Comparison of ENCODE assay signal across 16 mouse cellular contexts in the genomic region with DNA sequence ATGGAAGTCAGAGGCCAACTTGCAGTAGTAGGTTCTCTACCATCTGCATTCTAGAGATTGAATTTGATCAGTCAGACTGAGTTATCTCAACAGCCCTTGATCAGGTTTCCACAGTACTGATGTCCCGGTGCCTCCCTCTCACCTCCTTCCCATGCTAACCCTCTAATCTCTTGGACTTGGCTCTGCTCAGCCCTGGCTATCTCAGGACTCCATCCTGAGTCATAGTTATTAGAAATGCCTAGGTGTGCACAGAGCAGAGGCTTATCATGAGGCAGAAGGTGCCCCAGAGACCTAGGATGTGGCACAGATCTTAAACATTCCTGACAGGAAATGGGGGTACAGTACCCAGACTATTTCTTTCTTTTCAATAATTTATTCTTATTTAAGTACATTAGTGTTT.
"Had no signal": no experiment of that assay in that cellular context is flagged by ENCODE, and none has a peak within 500 bp of the region (broad histone marks: within the 10 kb centered on the region; RNA-seq: fewer than 3 reads in every experiment).

No protein-coding gene starts in this region.

- H3K9ac ChIP-seq: neural tube, embryonic 12.5 days; neural tube, embryonic 13.5 days; neural tube, embryonic 15.5 days; stomach, embryonic 15.5 days had no signal

- H3K27me3 ChIP-seq: neural tube, embryonic 12.5 days; neural tube, embryonic 13.5 days; neural tube, embryonic 15.5 days; stomach, embryonic 15.5 days had no signal

- H3K4me2 ChIP-seq: neural tube, embryonic 12.5 days; neural tube, embryonic 13.5 days; neural tube, embryonic 15.5 days; stomach, embryonic 15.5 days had no signal

- H3K4me3 ChIP-seq: neural tube, embryonic 12.5 days; neural tube, embryonic 13.5 days; neural tube, embryonic 15.5 days; stomach, embryonic 15.5 days had no signal

- H3K27ac ChIP-seq: neural tube, embryonic 12.5 days; neural tube, embryonic 13.5 days; neural tube, embryonic 15.5 days; stomach, embryonic 15.5 days had no signal

- H3K4me1 ChIP-seq: neural tube, embryonic 12.5 days; neural tube, embryonic 13.5 days; neural tube, embryonic 15.5 days; stomach, embryonic 15.5 days had no signal

- H3K36me3 ChIP-seq: neural tube, embryonic 12.5 days; neural tube, embryonic 13.5 days; neural tube, embryonic 15.5 days; stomach, embryonic 15.5 days had no signal

- DNase-seq: retina, postnatal 1 day; right cerebral cortex, adult 18-20 months; right cerebral cortex, postnatal 14 days; right cerebral cortex, postnatal 25 days; right cerebral cortex, postnatal 4 days; spleen, adult 18-20 months; thymus, adult 18-20 months; thymus, adult 2 months; thymus, postnatal 14 days; thymus, postnatal 25 days; thymus, postnatal 36 days; thymus, postnatal 4 days had no signal

- H3K9me3 ChIP-seq: neural tube, embryonic 12.5 days; neural tube, embryonic 13.5 days; neural tube, embryonic 15.5 days; stomach, embryonic 15.5 days had no signal
